Mouse (Mus musculus): ENCODE measurements around the gene Ston2.
A peak's percentile ranks its signal among the peaks of the same experiment; 100 is the strongest.

Ston2 gene

DNA sequence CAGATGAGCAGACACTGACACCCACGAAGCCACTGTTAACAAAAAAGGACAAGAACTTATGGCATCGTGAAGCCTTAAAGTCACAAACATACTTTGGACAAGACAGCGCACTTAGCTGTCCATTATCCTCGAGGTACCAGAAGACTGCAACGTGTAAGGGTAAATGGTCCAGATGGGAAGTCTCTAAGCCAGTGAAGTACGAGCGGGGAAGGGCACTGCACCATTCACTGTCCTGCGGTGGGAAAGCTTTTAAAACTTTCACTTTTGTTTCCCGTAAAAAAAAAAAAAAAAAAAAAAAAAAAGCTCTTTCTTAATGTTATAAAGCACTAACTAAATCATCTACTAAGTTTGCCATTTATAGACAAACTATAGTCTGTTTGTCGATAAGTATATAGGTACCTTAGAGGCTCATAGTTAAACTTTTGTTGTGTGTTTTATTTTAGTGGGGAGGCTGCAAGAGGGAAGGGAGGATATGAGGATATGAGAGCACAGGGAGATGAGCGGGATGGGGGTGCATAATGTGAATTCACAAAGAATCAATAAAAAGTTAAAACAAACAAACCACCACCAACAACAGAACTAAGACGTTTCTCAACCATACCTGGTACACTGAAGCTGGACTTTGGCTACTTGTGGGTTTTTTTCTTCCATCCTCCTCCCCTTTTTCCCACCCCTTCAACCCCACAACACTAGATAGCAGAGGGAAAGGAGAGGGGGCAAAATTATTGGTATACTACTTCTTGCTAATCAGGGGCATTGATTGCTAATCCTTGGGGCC is 127.4 kb downstream of the Ston2 start:
- DNase-seq (ENCODE audit: low spot score) = no peak

DNA sequence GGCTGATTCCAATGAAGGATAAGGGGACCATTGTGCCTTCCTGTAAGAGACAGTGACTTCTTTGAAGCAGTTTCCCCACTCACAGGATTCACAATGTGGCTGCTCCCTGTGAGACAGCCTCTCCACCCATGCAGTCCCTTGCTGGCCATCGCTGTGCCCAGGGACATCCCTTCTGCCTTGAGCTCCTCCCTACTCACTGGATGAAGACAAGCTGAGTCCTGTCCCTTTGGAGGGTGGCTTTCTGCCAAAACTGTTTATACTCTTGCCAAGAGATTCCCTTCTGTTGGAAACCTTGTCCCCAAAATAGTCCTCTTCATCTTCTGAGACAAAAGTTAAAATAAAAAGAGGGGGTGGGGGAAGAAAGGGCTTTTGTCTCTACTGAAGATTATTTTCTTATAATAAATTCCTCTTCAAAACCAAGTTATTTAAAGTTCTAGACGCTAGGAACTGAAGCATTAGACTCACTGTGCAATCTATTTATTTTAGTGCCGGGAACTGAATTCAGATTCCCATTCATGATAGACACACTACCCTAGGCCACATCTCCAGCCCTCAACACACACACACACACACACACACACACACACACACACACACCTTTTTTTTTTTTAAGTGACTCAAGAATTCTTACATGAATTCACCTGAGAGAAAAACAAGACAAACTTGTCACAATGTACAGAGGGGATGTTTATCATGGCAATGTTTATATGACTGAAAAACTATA is 133.6 kb downstream of the Ston2 start:
- DNase-seq (ENCODE audit: low spot score) = no peak

- DNase-seq (ENCODE audit: low spot score) = no peak
Measured at GRCm38 (mm10) chr12:91648426-91648825, 139.8 kb downstream of the Ston2 start.

GRCm38 (mm10) chr12:91645361-91646123 is 142.6 kb downstream of the Ston2 start:
- no peak for DNase-seq (ENCODE audit: low spot score)

DNA sequence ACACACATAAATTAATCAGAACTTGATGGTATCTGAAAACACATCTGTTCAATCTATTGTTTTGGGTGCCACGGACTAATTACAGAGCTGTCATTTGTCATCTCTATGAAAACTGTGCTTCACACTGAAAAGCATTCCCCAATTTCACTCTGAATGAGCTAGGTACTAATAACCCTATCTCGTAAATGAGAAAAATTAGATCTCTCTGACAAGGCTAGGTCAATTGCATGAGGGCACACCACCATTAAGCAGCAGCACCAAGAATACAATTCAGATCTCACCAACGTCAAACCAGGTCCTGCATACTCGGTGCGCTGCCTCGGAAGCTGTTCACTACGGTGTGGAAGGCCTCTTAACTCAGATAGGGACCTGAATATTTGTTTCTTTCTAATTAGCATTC is 145.0 kb downstream of the Ston2 start:
- no peak for DNase-seq (ENCODE audit: low spot score)

GRCm38 (mm10) chr12:91642426-91643093 is 145.6 kb downstream of the Ston2 start:
- DNase-seq (ENCODE audit: low spot score) = no peak

- no peak for DNase-seq (ENCODE audit: low spot score)
Measured at GRCm38 (mm10) chr12:91641631-91642141, 146.5 kb downstream of the Ston2 start.

DNA sequence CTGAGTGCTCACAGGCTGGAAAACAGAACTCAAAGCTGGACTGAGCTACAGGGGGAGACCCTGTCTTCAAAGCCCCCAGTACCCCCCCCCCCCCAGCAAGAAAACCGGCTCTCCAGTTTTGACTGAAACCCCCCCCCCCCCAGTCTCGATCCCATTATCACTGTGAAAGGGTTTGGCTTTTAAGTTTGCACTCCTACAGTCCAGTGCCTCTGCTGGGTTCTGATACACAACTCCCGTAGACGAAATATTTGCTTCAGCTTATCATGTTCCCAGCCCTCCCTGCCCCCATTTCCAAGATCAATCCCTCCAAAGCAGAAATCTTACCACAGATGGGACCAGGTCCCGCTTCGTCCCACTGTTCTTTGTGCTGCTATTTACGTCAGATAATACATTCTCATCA is 147.1 kb downstream of the Ston2 start:
- no peak for DNase-seq (ENCODE audit: low spot score)

DNA sequence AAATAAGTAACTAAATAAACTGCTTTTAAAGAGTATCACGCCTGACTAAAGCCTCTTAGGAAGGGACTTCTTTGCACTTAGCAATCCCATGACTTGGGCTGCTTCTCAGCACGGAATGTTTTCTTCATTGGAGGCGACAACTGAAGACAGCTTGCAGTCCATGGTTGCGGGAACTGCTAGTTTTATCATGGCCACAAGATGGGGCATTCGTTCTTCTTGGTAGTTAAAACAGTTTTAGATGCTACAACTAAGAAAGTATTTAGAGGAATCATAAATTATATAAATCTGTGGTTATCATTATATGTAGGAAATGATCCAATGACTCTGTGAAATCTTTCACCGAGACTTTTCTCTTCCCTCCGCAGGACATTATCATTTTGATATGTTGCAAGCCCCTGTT is 147.5 kb downstream of the Ston2 start:
- DNase-seq (ENCODE audit: low spot score) = no peak

GRCm38 (mm10) chr12:91638351-91638750 is 149.8 kb downstream of the Ston2 start:
- DNase-seq (ENCODE audit: low spot score) = no peak

GRCm38 (mm10) chr12:91637136-91637909 is 150.9 kb downstream of the Ston2 start:
- DNase-seq (ENCODE audit: low spot score) = no peak

DNA sequence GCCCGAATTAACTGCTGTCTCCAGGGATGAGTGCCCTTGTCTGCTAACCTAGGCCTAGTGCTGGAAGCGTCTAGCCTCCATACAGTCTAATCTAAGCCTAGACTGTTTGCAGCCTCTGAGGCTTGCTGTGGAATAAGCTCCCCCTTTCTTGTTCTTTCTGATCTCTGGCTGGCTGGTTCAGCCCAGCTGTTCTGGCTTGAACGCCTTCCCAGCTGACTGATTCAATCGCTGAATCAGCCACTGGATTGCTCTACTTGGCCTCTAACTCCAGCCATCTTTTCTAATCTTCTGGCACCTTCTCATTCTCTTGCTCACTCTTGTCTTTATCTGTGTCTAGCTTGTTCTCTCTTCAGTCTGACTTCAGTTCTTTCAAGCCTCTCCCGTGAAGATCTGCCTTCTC is 161.7 kb downstream of the Ston2 start:
- DNase-seq (ENCODE audit: low spot score) = no peak

- peak; percentile 40 for DNase-seq (ENCODE audit: low spot score)
Measured at GRCm38 (mm10) chr12:91625013-91625412, 163.2 kb downstream of the Ston2 start.

GRCm38 (mm10) chr12:91609425-91609824 is 178.8 kb downstream of the Ston2 start:
- DNase-seq (ENCODE audit: low spot score) = no peak

DNA sequence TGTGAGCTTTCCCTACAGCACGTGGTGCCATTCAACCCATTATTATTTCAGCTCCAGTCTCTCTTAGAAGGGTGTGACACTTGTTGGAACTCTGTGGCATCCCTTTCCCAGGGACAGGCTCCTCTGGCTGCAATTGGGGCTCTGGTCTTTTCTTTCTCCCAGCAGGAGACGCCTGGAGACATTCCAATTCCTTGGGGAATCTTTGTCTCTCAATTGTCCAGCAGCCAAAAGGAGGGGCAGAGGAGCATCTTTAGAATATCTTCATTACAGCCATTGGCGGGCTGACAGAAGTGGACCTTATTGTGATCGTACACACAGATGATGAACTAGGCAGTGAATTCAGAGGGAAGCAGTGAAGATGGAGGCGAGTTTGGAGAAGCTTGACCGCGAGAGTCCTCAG is 180.5 kb downstream of the Ston2 start:
- no peak for DNase-seq (ENCODE audit: low spot score)

- DNase-seq (ENCODE audit: low spot score) = no peak
Measured at GRCm38 (mm10) chr12:91606651-91607050, 181.5 kb downstream of the Ston2 start.

- no peak for DNase-seq (ENCODE audit: low spot score)
Measured at GRCm38 (mm10) chr12:91604600-91604999, 183.6 kb downstream of the Ston2 start.

DNA sequence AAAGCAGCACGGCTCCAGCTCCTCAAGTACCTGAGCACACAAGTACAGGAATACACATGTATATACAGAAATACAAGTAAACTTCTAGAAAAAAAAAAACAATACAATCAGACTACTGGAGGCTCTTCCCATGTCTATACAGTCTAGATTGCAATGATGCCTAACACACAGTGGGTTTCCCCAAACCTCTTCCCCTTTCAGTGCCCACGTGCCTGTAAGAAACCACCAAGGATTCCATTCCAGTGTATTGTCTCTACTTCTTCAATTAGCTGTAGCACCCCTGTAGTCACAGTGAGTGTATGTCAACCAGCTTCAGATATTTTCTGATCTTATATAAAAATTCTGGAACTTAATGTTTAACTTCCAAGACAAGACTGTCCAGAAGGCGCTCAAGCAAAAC is 196.1 kb downstream of the Ston2 start:
- no peak for DNase-seq (ENCODE audit: low spot score)

DNA sequence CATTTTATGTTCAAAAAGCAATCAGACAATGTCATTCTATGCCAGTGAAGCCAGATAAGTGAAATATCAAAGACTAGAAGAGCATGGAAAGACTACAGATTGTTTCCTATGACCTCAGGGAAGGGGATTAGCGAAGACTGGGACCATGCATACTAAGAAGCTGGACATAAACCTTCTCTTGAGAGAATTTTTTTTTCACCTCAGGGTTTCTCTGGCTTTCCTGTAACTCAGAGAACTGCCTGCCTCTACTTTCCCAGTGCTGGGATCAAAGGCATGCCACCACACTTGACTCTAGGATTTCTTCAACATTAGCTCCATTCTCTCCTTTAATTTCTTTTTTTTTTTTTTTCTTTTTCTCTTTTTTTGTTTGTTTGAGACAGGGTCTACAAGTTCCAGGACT is 197.0 kb downstream of the Ston2 start:
- no peak for DNase-seq (ENCODE audit: low spot score)

DNA sequence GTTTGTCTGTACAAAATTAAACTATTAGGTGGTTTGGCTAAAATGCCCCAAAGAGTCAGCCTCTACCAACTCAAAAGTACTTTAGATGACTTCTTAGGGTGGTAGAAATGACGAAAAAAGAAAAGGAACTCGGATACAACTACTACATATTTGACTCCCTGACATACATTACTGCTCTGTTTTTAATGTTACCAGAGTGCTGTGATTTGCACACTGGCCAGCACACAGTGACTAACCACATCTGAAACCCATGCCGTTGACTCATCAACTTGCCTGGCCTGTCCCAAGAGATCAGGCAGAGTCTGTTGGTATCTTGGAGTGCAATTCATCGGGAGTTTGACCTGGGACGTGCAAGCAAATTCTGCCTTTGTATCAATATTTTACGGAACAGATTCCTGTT is 197.5 kb downstream of the Ston2 start:
- no peak for DNase-seq (ENCODE audit: low spot score)
